Mouse (Mus musculus) liver, embryonic 11.5 days (tissue): ENCODE data around the gene Mrps14. TPM values are rescaled to one million over a fixed set of nuclear protein-coding genes. Genes with fewer than 3 reads are reported as not detected.

Source experiments
- ATAC-seq: fragments of 200-750 bp; cut with Nextera tagmentation; replicated peaks from 2 replicates; pipeline ENCODE4 v1.8.0; 2017; ENCODE audit warnings: moderate number of reproducible peaks, mild to moderate bottlenecking, moderate TSS enrichment, moderate library complexity; ENCODE audit not compliant: low FRiP score
- DNase-seq: peaks from one replicate; pipeline ENCODE4 v3.0.0-alpha.2; 2017; ENCODE audit warnings: low spot score
- H3K27ac ChIP-seq: fragments of 300-500 bp; sonication (generic); 2 replicates; pipeline ENCODE4 v1.5.1; 2014; ENCODE audit warnings: mild to moderate bottlenecking, low read depth, low read length, control low read depth
- H3K27me3 ChIP-seq: fragments of 300-500 bp; sonication (generic); replicated peaks from 2 replicates; pipeline ENCODE4 v1.6.1; 2014; ENCODE audit warnings: low read length, mixed read lengths; ENCODE audit not compliant: control insufficient read depth, insufficient read depth
- H3K36me3 ChIP-seq: fragments of 300-500 bp; sonication (generic); 2 replicates; pipeline ENCODE4 v1.6.1; 2014; ENCODE audit warnings: mild to moderate bottlenecking, low read length, moderate library complexity, mixed read lengths; ENCODE audit not compliant: control insufficient read depth, insufficient read depth
- H3K4me1 ChIP-seq: fragments of 300-500 bp; sonication (generic); replicated peaks from 2 replicates; pipeline ENCODE4 v1.6.1; 2014; ENCODE audit warnings: low read length, mixed read lengths; ENCODE audit not compliant: control insufficient read depth, insufficient read depth
- H3K4me2 ChIP-seq: fragments of 300-500 bp; sonication (generic); 2 replicates; pipeline ENCODE4 v1.6.1; 2014; ENCODE audit warnings: mild to moderate bottlenecking, control low read depth, moderate library complexity
- H3K4me3 ChIP-seq: fragments of 300-500 bp; sonication (generic); 2 replicates; pipeline ENCODE4 v1.5.1; 2014; ENCODE audit warnings: low read depth, low read length, control low read depth
- H3K9ac ChIP-seq: fragments of 300-500 bp; sonication (generic); 2 replicates; pipeline ENCODE4 v1.6.1; 2014; ENCODE audit warnings: low read depth, low read length, control low read depth
- H3K9me3 ChIP-seq: fragments of 300-500 bp; sonication (generic); 2 replicates; pipeline ENCODE4 v1.6.1; 2016; ENCODE audit warnings: low read length, inconsistent platforms, mixed read lengths; ENCODE audit not compliant: control insufficient read depth
- WGBS: fragments of 180-500 bp; shearing (Covaris S2); extraction: QIAGEN DNeasy Blood & Tissue Kit; methylation state at CpG from one replicate; pipeline ENCODE4 v1.1.7; 2014; 5-methylcytosine and 5-hydroxymethylcytosine counted together
- polyA plus RNA-seq: library from polyadenylated mRNA; unstranded; fragments of >200 nt; fragmentation: Nextera tagmentation; extraction: Ambion mirVana; gene quantifications from 2 replicates; pipeline ENCODE4 v1.2.1, GENCODE M21; 2014

Gene Mrps14
- polyA plus RNA-seq: 308 and 309 TPM in 2 replicates

GRCm38 (mm10) chr1:160194529-160195336 lies at the start of gene Mrps14:
Gene Mrps14, plus strand, starts transcription at chr1:160195215.
- Histone ChIP-seq H3K4me1 (peaks cover 6% of the 10 kb centered on the region), H3K4me2 (peak within 1 kb of the TSS; percentile 87), H3K4me3 (peak within 1 kb of the TSS; percentile 94), H3K27me3 (no peaks in the 10 kb centered on the region), H3K9me3 (no peaks in the 10 kb centered on the region), H3K9ac (peak within 1 kb of the TSS; percentile 91), H3K36me3 (peaks cover 8% of the 10 kb centered on the region; the same call in 1 of the 2 replicates), H3K27ac (peak within 1 kb of the TSS; percentile 61)
- DNase-seq (peak; percentile 95), ATAC-seq (peak; percentile 98)
- 7% methylated on average over 31 of the region's 31 CpGs for WGBS

DNA sequence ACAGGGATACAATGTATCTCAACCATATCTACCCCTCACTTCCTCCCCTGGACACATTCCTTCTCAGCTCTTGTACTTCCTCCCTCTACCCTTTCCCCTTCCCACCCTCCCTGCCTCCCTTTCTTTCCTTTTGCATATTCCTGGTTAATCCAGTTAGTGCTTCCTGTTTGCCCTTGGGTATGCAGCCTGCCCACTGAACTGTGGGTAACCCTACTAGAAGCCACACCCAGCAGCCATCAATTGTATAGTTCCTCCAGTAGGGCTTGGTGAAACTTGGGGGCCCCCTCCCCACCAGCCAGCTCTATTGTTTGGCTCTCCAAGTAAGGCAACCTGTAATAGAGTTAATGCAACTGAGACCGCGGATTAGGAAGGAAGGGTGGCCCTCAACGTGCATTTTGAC lies 49.4 kb upstream of the Mrps14 start:
- Histone ChIP-seq H3K27ac (no peak overlapping the region), H3K9me3 (no peaks in the 10 kb centered on the region), H3K4me1 (no peaks in the 10 kb centered on the region), H3K4me3 (no peak overlapping the region), H3K36me3 (no peaks in the 10 kb centered on the region), H3K27me3 (no peaks in the 10 kb centered on the region), H3K4me2 (no peak overlapping the region), H3K9ac (no peak overlapping the region)
- no peak for ATAC-seq
- no peak for DNase-seq
- WGBS: 66% methylated on average over 3 of the region's 3 CpGs

DNA sequence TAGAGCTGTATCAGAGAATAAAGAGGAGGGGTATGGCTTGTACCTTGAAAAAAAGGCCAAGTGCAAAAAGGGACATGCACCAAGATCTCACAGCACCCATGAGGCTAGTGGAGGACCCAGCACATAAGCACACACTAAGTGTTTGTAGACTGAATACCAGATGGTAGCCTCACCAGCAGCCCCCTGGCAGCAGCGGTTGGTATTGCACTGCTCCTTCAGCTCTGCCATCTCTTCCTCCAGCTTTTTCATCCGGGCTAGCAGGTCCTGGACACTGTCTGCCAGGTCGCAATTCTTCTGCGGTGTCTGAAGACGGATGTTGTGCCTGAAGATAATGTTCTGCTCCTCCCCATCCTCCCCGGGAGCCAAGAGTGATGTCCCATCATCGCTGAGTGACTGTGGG lies 47.7 kb upstream of the Mrps14 start:
- Histone ChIP-seq H3K9ac (no peak overlapping the region), H3K4me2 (no peak overlapping the region), H3K27me3 (no peaks in the 10 kb centered on the region), H3K4me3 (no peak overlapping the region), H3K4me1 (no peaks in the 10 kb centered on the region), H3K36me3 (no peaks in the 10 kb centered on the region), H3K9me3 (no peaks in the 10 kb centered on the region), H3K27ac (no peak overlapping the region)
- no peak for DNase-seq
- ATAC-seq: no peak
- 77% methylated on average over 7 of the region's 7 CpGs for WGBS

GRCm38 (mm10) chr1:160149291-160149906 lies 45.6 kb upstream of the Mrps14 start:
- no peaks in the 10 kb centered on the region for H3K36me3 ChIP-seq
- H3K27me3 ChIP-seq: no peaks in the 10 kb centered on the region
- H3K4me3 ChIP-seq: no peak overlapping the region
- no peak for ATAC-seq
- no peaks in the 10 kb centered on the region for H3K9me3 ChIP-seq
- no peaks in the 10 kb centered on the region for H3K4me1 ChIP-seq
- H3K9ac ChIP-seq: no peak overlapping the region
- no peak overlapping the region for H3K27ac ChIP-seq
- no peak overlapping the region for H3K4me2 ChIP-seq
- no peak for DNase-seq
- 75% methylated on average over 11 of the region's 11 CpGs for WGBS

- Histone ChIP-seq H3K27ac (no peak overlapping the region), H3K4me2 (no peak overlapping the region), H3K36me3 (no peaks in the 10 kb centered on the region), H3K9me3 (no peaks in the 10 kb centered on the region), H3K4me1 (no peaks in the 10 kb centered on the region), H3K27me3 (no peaks in the 10 kb centered on the region), H3K9ac (no peak overlapping the region), H3K4me3 (no peak overlapping the region)
- DNase-seq: no peak
- no peak for ATAC-seq
- 57% methylated on average over 3 of the region's 3 CpGs for WGBS
Observed at GRCm38 (mm10) chr1:160150726-160151125, 44.3 kb upstream of the Mrps14 start.

DNA sequence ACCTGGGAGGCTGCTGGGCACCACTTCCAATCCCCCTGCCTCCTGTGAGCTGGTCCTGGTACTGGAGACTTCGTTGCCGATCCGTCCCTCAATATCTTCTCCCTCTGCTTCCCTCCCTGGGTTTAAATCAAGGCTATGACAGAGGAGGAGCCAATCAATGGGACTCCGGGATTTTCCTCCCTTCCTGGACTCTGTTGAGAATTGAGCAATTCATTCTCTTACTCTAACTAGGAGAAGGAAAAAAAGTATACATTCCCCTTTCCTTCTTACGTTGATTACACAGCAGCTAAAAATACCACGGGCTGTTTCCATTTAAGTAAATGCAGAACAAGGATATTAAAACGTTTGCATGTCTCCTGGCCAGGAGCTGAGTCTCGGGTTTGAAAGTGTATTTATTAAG lies 41.5 kb upstream of the Mrps14 start, which contains the start of gene Tnn:
TSS of gene Tnn (minus strand) at position 101 of the 400 bp plus-strand sequence.
- Histone ChIP-seq H3K27me3 (no peaks in the 10 kb centered on the region), H3K4me1 (no peaks in the 10 kb centered on the region), H3K9me3 (no peaks in the 10 kb centered on the region), H3K4me3 (no peak within 1 kb of the TSS), H3K27ac (no peak within 1 kb of the TSS), H3K9ac (no peak within 1 kb of the TSS), H3K4me2 (no peak within 1 kb of the TSS), H3K36me3 (no peaks in the 10 kb centered on the region)
- no peak for DNase-seq
- 71% methylated on average over 8 of the region's 8 CpGs for WGBS
- no peak for ATAC-seq

DNA sequence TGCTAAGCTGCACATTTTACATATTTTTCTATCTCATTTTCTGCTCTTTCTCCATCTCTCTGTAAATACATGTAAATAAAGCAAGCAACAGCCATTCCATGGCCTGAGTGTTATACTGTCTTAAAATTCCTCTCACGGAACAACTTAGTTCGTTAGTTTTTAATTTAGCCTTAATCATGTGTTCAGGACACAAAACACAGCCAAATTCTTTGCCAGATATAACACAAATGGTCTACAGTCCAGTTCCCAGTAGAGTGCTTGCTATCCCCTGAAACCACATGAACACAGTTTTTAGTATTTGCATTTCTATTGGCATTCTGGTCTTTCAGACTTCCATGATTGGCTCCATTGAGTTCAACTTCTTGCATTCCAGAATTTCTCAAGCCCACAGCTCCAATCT lies 36.8 kb upstream of the Mrps14 start:
- ATAC-seq: no peak
- Histone ChIP-seq H3K9me3 (no peaks in the 10 kb centered on the region), H3K4me1 (no peaks in the 10 kb centered on the region), H3K4me3 (no peak overlapping the region), H3K4me2 (no peak overlapping the region), H3K27me3 (no peaks in the 10 kb centered on the region), H3K9ac (no peak overlapping the region), H3K36me3 (no peaks in the 10 kb centered on the region), H3K27ac (no peak overlapping the region)
- WGBS: 91% methylated on average over 2 of the region's 2 CpGs
- no peak for DNase-seq

DNA sequence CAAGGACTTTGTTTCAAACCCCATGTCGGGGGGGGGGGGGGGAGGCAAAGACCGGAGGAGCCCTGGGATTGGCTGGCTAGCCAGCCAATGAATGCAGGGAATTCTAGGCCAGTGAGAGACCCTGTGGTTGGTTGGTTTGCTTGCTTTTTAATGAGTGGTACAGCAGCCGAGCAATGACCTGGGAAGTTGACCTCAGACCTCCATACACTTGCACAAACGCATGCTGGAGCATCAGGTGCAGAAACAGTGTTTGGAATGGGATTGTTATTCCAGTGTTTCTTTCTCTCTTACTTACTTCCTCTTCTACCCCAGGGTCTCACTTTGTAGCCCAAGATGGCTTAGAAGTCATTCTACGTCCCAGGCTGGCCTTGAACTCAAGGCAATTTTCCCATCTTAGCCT lies 28.4 kb upstream of the Mrps14 start:
- Histone ChIP-seq H3K9ac (no peak overlapping the region), H3K27ac (no peak overlapping the region), H3K36me3 (no peaks in the 10 kb centered on the region), H3K4me1 (no peaks in the 10 kb centered on the region), H3K27me3 (no peaks in the 10 kb centered on the region), H3K4me3 (no peak overlapping the region), H3K9me3 (no peaks in the 10 kb centered on the region), H3K4me2 (no peak overlapping the region)
- DNase-seq: no peak
- no peak for ATAC-seq
- WGBS: 73% methylated on average over 4 of the region's 5 CpGs

DNA sequence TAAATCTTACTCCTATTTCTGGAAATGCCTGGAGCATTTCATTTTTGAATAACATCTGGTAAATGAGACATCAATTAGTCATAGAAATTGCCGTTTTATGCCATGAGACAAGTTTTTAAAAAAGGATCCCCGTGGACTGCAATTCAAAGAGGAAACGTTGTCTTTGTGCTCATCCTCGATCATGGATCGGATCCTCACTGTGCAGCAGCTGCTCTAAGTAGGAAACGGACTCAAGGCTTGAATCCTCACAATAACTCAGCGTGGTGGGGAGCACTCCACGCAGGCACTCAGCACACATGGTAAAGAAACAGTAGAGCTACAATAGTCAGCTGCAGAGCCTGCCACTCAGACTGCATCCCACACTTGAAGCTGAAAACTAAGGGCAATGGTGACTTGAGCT lies 18.1 kb upstream of the Mrps14 start:
- Histone ChIP-seq H3K9me3 (no peaks in the 10 kb centered on the region), H3K4me2 (no peak overlapping the region), H3K27me3 (no peaks in the 10 kb centered on the region), H3K9ac (no peak overlapping the region), H3K4me1 (no peaks in the 10 kb centered on the region), H3K27ac (no peak overlapping the region), H3K36me3 (no peaks in the 10 kb centered on the region), H3K4me3 (no peak overlapping the region)
- 78% methylated on average over 8 of the region's 8 CpGs for WGBS
- ATAC-seq: no peak
- DNase-seq: no peak
